Mouse (Mus musculus) intestine, embryonic 14.5 days (tissue): ENCODE data around the gene Mgme1. TPM values are rescaled to one million over a fixed set of nuclear protein-coding genes. Genes with fewer than 3 reads are reported as not detected.
A peak's percentile ranks its signal among the peaks of the same experiment; 100 is the strongest.

ENCODE experiments used
- ATAC-seq: fragments of 200-750 bp; cut with Nextera tagmentation; replicated peaks from 2 replicates; pipeline ENCODE4 v1.8.0; 2017; ENCODE audit warnings: low read depth, moderate number of reproducible peaks, moderate TSS enrichment, moderate library complexity; ENCODE audit not compliant: low FRiP score, low TSS enrichment
- DNase-seq: peaks from one replicate; pipeline ENCODE4 v3.0.0-alpha.2; 2018; ENCODE audit warnings: low spot score
- H3K27ac ChIP-seq: fragments of 300-500 bp; sonication (generic); 2 replicates; pipeline ENCODE4 v1.5.1; 2014; ENCODE audit warnings: low read depth, mild to moderate bottlenecking, control low read depth
- H3K27me3 ChIP-seq: fragments of 300-500 bp; sonication (generic); replicated peaks from 2 replicates; pipeline ENCODE4 v1.6.1; 2014; ENCODE audit warnings: low read length, control low read depth; ENCODE audit not compliant: control insufficient read depth, insufficient read depth
- H3K36me3 ChIP-seq: fragments of 300-500 bp; sonication (generic); 2 replicates; pipeline ENCODE4 v1.6.1; 2014; ENCODE audit warnings: low read length, control low read depth; ENCODE audit not compliant: control insufficient read depth, insufficient read depth
- H3K4me1 ChIP-seq: fragments of 300-500 bp; sonication (generic); replicated peaks from 2 replicates; pipeline ENCODE4 v1.6.1; 2014; ENCODE audit warnings: low read length, control low read depth, mixed read lengths; ENCODE audit not compliant: control insufficient read depth, insufficient read depth
- H3K4me2 ChIP-seq: fragments of 300-500 bp; sonication (generic); 2 replicates; pipeline ENCODE4 v1.6.1; 2014; ENCODE audit warnings: low read length
- H3K4me3 ChIP-seq: fragments of 300-500 bp; sonication (generic); 2 replicates; pipeline ENCODE4 v1.5.1; 2014; ENCODE audit warnings: low read depth, low read length, control low read depth, mixed read lengths
- H3K9ac ChIP-seq: fragments of 300-500 bp; sonication (generic); 2 replicates; pipeline ENCODE4 v1.6.1; 2014; ENCODE audit warnings: mild to moderate bottlenecking, low read length
- H3K9me3 ChIP-seq: fragments of 300-500 bp; sonication (generic); 2 replicates; pipeline ENCODE4 v1.6.1; 2016; ENCODE audit warnings: low read length, control low read depth; ENCODE audit not compliant: control insufficient read depth
- WGBS: fragments of 180-500 bp; shearing (Covaris S2); extraction: QIAGEN DNeasy Blood & Tissue Kit; methylation state at CpG from one replicate; pipeline ENCODE4 v1.1.7; 2014; 5-methylcytosine and 5-hydroxymethylcytosine counted together
- polyA plus RNA-seq: library from polyadenylated mRNA; unstranded; fragments of >200 nt; fragmentation: Nextera tagmentation; extraction: Ambion mirVana; gene quantifications from 2 replicates; pipeline ENCODE4 v1.2.1, GENCODE M21; 2014

Gene Mgme1
- polyA plus RNA-seq, 1 experiment from 2014 or later = 22.9 TPM

DNA sequence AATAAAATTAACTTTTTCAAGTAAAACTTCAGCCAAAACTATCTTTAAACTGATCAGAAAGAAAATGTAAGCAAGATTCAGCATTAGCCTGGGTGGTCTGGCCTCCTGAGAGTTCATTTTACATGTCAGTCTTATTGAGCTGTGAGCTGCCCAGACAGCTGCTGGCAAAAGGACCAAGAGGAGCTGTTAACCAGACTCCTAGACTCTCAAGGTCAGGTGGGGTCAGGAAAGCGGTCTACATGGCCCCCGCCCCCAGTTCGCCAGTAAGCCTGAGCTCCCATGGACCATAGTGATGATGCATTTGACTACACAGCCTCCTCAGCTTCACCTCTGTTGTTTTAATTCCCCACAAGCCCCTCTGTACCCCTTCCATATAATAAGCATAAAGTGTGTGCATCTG lies 34.7 kb upstream of the Mgme1 start:
- Histone ChIP-seq H3K4me3 (no peak overlapping the region), H3K9me3 (peaks cover 6% of the 10 kb centered on the region; the same call in 1 of the 2 replicates), H3K27me3 (no peaks in the 10 kb centered on the region), H3K4me2 (no peak overlapping the region), H3K9ac (no peak overlapping the region), H3K4me1 (peaks cover 11% of the 10 kb centered on the region), H3K36me3 (no peaks in the 10 kb centered on the region), H3K27ac (no peak overlapping the region)
- 35% methylated on average over 3 of the region's 3 CpGs for WGBS
- DNase-seq (no peak), ATAC-seq (no peak)

DNA sequence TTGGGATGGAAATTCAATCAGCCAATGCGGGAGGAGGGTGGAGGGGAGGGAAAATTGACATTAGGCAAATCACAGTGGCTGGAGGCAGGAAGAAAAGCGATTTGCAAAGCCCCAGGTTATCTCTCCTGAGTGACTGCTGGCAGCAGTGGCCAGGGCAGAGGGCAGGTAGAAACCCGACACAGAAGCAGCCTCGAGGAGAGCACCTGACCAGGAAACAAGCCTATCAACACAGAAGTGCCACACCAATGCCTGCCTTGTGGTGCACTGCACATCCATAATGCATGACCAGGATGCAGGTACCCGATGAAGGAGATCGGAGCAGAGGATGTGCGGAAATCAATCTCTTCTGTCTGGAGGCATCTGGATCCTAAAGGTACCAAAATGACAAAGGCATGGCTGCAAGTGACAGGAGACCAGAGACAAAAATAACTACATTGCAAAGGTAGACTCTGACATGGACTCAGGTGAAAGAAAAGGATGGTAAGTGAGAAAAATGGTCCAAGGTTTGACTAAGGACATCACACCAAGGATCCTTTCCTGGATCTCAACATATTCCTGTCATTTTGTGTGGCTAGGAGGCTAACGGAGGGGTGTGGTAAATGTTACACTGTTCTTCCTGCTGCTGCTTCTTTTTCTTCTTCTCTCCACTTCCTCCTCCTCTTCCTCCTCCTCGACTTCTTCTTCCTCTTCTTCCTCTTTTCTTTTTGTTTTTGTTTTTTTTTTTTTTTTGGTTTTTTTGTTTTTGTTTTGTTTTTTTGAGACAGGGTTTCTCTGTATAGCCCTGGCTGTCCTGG lies 33.5 kb upstream of the Mgme1 start:
- no peak overlapping the region for H3K9ac ChIP-seq
- no peaks in the 10 kb centered on the region for H3K36me3 ChIP-seq
- ATAC-seq (no peak), DNase-seq (no peak)
- H3K4me3 ChIP-seq = no peak overlapping the region
- 66% methylated on average over 9 of the region's 9 CpGs for WGBS
- H3K27me3 ChIP-seq = no peaks in the 10 kb centered on the region
- H3K9me3 ChIP-seq = peaks cover 6% of the 10 kb centered on the region; the same call in 1 of the 2 replicates
- H3K4me2 ChIP-seq = no peak overlapping the region
- H3K27ac ChIP-seq = no peak overlapping the region
- peaks cover 12% of the 10 kb centered on the region for H3K4me1 ChIP-seq

DNA sequence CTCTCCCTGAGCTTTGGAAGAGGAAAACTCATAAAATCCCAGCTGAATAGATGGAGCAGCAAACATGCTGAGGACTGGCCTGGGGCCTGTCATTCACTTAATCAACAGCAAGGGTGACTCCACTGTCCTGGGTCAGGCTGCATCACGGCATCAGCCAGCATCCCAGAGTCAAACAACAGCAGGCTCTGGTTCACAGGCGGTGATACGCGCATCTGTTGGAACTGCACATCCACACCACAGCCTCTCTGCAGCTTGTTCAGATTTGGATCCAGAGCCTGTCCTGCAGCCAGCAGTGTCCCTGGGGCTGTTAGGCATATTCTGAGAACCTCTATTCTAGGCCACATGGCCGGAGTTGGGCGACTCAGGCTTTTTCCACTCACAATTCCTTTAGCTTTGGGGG lies 32.1 kb upstream of the Mgme1 start:
- ATAC-seq (no peak), DNase-seq (no peak)
- WGBS = 77% methylated on average over 6 of the region's 6 CpGs
- H3K4me2 ChIP-seq = no peak overlapping the region
- H3K9me3 ChIP-seq = peaks cover 6% of the 10 kb centered on the region; the same call in 1 of the 2 replicates
- H3K4me1 ChIP-seq = peaks cover 12% of the 10 kb centered on the region
- H3K27me3 ChIP-seq = no peaks in the 10 kb centered on the region
- no peak overlapping the region for H3K9ac ChIP-seq
- peak overlapping the region; percentile 41; the same call in 1 of the 2 replicates for H3K27ac ChIP-seq
- no peaks in the 10 kb centered on the region for H3K36me3 ChIP-seq
- H3K4me3 ChIP-seq = no peak overlapping the region

DNA sequence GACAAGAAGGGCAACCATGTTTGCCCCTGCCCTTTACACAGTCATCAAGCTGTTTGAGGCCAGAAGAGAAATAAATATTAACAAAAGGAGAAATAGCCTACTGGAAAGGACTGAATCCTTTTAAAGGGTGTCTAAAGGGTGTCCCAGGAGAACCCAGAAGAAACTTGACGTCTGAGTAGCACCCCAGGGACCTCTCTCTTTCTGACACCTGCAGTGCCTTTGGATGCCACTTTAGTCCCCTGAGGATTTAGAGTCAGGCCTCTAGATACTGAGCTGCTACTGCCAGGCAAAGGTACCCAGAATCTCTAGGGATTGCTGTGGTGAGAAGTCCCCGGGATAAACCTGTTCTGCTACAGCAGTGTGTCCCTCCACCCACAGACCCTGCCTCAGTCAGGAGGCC lies 31.1 kb upstream of the Mgme1 start:
- H3K9me3 ChIP-seq = peaks cover 6% of the 10 kb centered on the region; the same call in 1 of the 2 replicates
- H3K36me3 ChIP-seq = no peaks in the 10 kb centered on the region
- 57% methylated on average over 2 of the region's 2 CpGs for WGBS
- H3K4me3 ChIP-seq = no peak overlapping the region
- H3K27me3 ChIP-seq = no peaks in the 10 kb centered on the region
- H3K4me1 ChIP-seq = peaks cover 12% of the 10 kb centered on the region
- H3K9ac ChIP-seq = no peak overlapping the region
- ATAC-seq (no peak), DNase-seq (no peak)
- no peak overlapping the region for H3K4me2 ChIP-seq
- no peak overlapping the region for H3K27ac ChIP-seq

DNA sequence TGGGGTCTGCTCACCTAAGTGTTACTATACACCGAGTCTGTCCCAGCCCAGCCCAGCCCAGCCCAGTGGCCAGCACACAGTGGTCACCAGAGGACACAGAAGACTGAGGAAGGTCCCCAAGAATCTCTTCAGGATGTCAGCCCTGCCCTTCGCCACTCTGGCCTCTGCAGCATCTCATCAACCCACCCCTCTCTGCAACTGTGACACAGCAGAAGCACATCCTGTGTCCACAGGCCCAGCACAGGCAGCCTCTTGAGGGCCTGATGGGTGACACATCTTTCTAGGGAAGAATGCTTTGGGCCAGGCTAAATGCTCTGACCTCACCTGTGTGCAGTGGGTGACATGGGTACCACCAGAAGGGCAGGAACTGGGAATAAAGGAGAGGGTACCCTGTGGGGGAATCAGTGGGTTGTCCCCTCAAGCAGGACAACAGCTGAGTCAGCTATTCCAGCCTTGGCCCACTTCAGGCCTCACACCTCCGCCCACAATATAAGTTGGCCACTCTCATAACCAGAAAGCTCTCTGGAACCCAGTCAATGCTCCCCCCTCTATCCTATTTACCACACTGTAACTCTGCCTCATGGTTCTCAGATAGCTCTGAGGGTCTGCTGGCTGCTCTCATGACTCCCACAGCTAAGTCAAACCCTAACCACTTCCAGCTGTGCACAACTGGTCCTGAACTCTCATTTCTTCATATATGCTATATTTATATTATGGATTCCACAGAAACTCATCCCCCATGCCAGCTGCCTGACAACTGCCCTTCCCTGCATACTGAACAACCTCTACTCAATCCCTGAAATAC lies 30.2 kb upstream of the Mgme1 start:
- Histone ChIP-seq H3K4me2 (no peak overlapping the region), H3K27ac (peak overlapping the region; percentile 39), H3K9ac (no peak overlapping the region), H3K27me3 (no peaks in the 10 kb centered on the region), H3K9me3 (no peaks in the 10 kb centered on the region), H3K4me1 (peaks cover 12% of the 10 kb centered on the region), H3K36me3 (no peaks in the 10 kb centered on the region), H3K4me3 (no peak overlapping the region)
- ATAC-seq (0 out of 2 replicates have a peak, but pooled peaks have one; percentile 28), DNase-seq (no peak)
- WGBS = 75% methylated on average over 3 of the region's 3 CpGs

DNA sequence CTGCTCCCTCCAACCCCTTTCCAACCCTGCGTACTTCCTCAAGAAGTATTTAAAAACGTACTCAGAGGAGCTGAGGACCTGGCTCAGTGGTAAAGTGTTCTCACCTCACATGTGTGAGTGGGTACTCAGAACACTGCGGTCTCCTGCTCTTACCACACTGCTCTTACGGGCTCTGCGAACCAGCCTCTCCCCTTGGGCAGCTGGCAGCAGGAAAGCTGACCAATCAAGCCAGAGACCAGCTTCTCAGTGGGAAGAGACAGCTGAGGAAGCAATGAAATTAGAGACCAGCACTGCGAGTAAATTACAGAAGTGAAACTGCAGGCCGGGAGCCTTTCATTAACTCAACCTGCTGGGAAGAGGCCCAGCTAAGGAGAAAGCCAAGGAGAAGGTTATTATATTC lies 25.0 kb upstream of the Mgme1 start:
- Histone ChIP-seq H3K4me1 (peaks cover 27% of the 10 kb centered on the region), H3K9me3 (no peaks in the 10 kb centered on the region), H3K9ac (no peak overlapping the region), H3K4me3 (no peak overlapping the region), H3K27ac (no peak overlapping the region), H3K27me3 (no peaks in the 10 kb centered on the region), H3K36me3 (peaks cover 20% of the 10 kb centered on the region), H3K4me2 (no peak overlapping the region)
- WGBS = 64% methylated on average over 7 of the region's 7 CpGs
- ATAC-seq (no peak), DNase-seq (no peak)

DNA sequence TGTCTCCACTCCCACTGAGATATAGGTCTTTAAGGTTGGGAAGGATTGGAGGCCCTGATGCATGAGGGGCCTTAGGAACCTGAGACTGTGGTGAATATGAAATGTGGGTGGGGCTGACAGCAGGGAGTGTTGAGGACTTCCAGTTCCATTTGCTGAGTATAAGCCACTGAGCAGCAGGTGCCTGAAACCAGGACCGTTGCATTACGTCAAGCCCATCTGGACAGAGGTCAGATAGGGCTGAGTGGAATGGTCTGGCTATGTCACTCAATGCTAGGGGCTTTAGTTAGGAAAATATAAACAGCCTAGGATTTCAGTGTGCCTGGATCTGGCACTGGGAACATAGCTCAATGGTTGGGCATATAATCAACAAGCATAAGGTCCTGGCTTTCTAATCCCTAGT lies 24.2 kb upstream of the Mgme1 start:
- Histone ChIP-seq H3K4me3 (no peak overlapping the region), H3K27me3 (no peaks in the 10 kb centered on the region), H3K4me2 (no peak overlapping the region), H3K36me3 (peaks cover 28% of the 10 kb centered on the region), H3K4me1 (peaks cover 23% of the 10 kb centered on the region), H3K9ac (no peak overlapping the region), H3K27ac (no peak overlapping the region), H3K9me3 (no peaks in the 10 kb centered on the region)
- no peak; the same call in 1 of the 2 replicates for ATAC-seq
- no peak for DNase-seq
- 59% methylated on average over 2 of the region's 2 CpGs for WGBS

DNA sequence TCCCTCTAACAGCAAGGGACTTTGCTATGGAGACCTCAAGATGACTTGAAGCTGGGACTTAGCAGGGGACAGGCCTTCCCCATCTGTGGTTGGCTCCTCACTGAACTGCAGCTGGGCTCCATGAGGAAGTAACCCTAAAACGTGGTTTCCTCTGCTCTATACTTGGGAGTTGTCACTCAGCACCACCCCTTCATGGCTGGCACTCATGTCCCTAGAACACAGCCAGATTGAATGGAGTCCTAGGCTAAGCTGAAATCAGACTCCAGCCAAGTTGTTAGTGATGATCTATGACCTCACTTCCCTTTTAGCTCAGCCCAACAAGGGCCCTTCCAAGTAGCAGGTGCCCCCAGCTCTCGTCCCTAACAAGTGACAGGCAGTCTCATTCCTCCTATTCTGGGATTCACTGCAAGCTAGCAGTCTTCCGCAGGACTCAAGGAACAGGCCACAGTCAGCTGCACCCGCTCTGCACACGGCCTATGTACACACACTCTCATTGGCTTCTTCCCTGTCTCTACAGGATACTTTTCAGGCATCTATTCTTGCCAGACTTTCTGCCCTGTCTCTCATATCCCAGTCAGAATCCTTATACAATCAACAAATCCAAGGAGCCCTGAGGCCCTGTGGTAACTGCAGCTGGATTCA lies 23.0 kb upstream of the Mgme1 start:
- peaks cover 23% of the 10 kb centered on the region for H3K4me1 ChIP-seq
- no peak overlapping the region for H3K9ac ChIP-seq
- no peaks in the 10 kb centered on the region for H3K27me3 ChIP-seq
- 31% methylated on average over 5 of the region's 5 CpGs for WGBS
- H3K9me3 ChIP-seq = no peaks in the 10 kb centered on the region
- H3K27ac ChIP-seq = peak overlapping the region; percentile 60; the same call in 1 of the 2 replicates
- peaks cover 39% of the 10 kb centered on the region for H3K36me3 ChIP-seq
- DNase-seq = no peak
- no peak overlapping the region for H3K4me3 ChIP-seq
- peak; percentile 29 for ATAC-seq
- H3K4me2 ChIP-seq = no peak overlapping the region
